Mouse (Mus musculus): ENCODE results near the gene Hrh3.
A peak's percentile ranks its signal among the peaks of the same experiment; 100 is the strongest.

Hrh3 gene

DNA sequence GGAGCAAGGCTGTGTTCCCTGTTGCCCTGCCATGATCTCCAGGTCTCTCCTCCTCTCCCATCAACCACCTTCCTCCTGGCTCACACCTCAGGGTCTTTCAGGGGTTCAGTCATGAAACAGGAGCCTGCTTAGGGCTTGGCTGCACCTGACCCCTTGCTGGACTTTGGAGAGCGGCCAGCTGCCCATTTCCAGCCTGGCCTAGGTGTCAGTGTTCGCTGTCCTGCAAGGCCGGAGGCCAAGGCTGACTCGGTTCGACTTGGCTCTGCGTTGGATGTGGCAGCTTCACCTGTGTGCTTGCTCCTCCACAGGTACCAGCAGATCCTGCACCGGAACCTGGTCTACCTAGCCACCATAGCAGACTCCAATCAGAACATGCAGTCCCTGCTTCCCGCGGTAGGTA is 51.3 kb downstream of the Hrh3 start:
- DNase-seq (ENCODE audit: low spot score) = no peak

DNA sequence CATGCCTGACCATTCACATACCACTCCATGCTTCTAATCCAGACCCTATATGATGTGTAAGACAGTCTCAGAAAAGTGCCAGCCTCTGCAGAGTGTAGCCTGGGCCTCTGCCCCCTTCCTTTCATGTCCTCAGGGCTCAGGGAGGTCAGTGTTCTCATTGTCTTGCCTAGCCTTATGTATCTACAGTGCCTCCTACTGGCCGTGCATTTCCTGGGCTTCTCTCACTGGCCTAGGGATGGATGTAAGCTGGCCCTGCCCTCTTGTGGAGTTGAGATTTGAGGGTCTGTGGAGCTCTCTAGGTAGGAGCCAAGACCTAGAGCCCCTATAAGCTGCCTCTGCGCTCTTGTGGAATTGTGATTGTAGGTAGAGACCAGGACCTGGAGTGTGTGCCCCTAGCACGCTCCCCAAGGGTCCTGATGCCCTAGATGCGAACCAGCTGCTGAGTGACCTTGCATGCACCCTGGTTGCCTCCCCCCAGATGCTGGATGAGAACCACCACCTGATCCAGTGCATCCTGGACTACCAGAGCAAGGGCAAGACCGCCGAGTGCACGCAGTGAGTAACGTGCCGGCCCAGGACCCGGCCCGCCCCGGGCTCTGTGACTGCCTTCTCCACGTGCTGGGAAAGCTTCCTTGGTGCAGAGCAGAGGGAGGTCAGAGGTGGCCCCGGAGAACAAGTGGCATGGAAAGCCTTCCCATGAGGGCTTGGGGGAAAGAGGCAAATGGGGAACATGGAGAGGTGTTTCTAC is 52.1 kb downstream of the Hrh3 start:
- DNase-seq (ENCODE audit: low spot score) = peak; percentile 57

DNA sequence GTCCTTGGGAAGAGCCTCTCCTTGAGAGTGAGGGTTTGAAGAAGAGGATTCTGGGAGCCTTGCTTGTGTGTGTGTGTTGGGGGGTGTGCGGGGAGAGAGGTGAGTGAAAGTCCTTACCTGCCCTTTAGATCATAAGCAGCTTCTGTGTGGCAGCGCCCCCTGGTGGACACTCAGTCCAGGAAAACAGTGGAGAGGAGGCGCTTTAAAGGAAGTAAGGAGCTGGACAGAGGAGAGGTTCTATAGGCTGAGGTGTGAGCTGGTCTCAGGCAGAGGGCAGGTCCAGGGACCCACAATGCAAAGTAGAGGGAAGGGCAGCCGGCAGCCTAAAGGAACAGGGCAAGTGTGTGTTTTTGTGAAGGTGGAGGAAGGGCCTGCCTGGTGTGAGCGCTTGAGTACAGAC is 53.3 kb downstream of the Hrh3 start:
- peak; percentile 89 for DNase-seq (ENCODE audit: low spot score)
